Mouse (Mus musculus): Measurements from ENCODE around the gene Atp13a3.
"Not testable (repeated sequence)": the region's sequence is repeated elsewhere in the genome, so short reads cannot be mapped to it uniquely, and the experiment has no call there.

Atp13a3 gene

DNA sequence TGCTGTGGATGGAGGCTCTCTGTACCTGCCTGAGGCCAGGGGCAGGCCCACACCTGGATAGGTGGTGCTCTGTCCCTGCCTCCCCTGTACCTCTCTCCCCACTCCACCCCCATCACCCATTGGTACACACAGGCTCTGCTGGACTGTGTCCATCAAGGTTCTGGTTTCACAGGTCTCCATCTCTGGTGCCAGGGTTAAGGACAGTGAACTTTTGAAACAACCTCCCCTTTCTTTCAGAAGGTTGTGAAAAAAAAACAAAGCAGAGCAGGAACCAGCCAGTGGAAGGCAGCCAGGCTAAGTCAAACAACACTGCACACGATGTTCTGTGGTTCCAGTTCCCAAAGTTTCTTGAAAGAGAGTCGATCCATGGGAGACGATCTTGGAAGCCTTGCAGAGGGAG, 6.9 kb upstream of the Atp13a3 start:
- no peak for DNase-seq (ENCODE audit: low spot score)

DNA sequence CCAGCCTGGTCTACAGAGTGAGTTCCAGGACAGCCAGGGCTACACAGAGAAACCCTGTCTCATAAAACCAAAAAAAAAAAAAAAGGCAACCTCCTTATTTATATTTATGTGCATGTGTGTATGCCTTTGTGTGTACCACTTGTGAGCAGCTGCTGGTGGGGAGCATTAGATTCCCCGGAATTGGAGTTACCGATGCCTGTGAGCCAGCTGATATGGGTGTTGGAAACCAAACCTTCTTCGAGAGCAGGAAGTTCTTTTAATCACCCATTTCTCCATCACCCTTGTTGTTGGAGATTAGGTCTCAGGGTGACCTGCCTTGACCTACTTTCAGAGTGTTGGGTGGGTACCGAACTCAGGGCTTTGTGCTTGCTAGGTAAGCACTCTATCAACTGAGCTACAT, 5.1 kb upstream of the Atp13a3 start:
- DNase-seq (ENCODE audit: low spot score) = no peak

DNA sequence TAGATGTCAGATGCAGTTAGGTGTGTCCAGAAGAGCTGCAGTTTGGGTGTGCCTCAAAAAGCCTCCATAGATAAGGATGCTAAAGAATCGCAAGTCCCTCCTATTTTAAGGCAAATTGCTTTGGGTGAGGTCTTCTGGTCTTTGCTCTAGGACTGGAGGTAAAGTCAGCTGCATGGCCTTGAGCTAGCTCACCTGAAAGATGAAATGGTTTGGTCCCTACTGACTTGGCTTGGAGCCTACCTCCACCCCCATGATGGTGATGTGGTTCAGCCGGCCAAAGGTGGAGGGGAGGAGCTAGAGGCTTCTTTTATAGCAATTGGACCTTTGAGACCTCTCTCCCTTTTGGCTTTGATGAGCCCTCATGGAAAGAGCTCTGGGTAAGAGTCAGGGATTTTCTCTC, 1.7 kb upstream of the Atp13a3 start:
- DNase-seq (ENCODE audit: low spot score) = peak; percentile 13

DNA sequence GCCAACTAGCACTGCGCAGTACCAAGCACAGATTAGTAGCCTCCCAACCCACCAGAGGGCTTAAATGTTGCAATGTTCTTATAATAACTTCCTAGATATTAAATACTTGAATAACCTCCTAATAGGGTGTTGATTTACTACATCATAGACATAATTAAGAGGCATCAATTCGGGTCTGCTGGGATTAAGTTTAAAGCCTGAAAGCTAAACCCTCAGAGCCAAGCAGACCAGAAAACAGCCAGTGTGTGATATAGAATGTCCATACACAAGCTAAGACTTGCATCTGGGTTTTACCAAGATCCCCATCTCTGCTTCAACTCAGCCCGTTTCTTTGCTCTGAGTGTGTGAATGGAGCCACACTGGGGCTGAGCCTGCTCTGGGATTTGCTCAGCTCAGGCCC, 2.2 kb downstream of the Atp13a3 start:
- DNase-seq (ENCODE audit: low spot score) = no peak

DNA sequence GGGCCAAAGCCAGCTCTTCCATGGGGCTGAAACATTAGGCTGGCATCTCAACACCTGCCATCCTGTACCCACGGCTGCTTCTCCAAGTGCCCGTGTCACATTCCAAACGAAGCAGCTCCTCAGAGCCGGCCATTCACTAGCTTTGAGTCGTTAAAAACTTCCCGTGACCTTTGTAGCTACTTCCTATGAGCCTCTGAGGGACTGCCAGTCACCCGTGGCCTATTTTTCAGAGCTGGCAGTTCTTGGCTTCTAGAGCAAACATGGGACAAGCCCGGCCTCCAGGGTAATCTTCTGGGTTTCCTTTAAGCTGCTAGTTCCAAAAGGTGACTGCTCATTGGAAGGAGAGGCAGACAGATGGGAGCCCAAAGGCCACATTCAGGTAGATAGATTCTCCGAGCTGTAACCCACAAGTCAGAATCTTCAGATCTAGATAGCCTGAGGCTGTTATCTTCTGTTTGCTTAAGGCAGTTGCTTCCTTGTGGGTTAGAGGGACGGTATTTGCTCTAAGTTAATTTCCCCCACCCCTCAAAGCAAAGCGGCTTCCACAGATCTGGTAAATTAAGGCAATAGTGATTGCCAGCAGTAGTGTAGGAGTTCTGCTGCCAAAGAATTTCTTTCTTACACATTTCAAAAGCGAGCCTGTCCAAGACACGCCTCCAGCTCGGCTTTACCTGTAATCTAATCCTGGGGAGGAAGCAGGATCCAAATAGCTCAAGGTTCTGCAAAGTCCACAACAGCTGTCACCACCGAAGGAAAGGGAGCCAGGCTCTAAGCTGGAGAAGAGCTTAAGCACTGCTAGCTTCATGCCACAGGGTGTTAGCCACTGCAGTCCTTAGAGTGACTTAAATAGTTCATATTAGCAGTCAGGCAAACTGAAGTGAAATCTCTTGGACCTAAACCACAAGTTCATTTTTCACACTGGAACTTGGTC, 8.4 kb downstream of the Atp13a3 start:
- peak; percentile 61 for DNase-seq (ENCODE audit: low spot score)

DNA sequence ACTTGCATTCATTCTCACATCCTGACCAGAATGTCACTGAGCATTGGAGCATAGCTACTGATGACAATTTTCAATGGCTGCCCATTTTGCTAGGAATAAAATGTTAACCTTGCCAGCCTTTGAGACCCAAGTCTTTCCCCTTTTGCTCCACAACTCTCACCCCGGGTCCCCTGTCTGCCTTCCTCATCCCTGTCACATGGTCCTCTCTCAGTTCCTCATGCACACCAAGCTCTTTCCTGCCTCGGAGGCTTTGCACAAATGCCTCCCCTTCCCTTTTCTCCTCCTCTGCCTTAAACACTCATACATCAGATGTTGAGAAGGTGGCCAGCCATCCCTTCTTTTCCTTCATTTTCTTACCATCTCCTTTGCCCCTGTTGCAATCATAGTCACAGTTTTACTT, 10.6 kb downstream of the Atp13a3 start:
- DNase-seq (ENCODE audit: low spot score) = no peak

DNA sequence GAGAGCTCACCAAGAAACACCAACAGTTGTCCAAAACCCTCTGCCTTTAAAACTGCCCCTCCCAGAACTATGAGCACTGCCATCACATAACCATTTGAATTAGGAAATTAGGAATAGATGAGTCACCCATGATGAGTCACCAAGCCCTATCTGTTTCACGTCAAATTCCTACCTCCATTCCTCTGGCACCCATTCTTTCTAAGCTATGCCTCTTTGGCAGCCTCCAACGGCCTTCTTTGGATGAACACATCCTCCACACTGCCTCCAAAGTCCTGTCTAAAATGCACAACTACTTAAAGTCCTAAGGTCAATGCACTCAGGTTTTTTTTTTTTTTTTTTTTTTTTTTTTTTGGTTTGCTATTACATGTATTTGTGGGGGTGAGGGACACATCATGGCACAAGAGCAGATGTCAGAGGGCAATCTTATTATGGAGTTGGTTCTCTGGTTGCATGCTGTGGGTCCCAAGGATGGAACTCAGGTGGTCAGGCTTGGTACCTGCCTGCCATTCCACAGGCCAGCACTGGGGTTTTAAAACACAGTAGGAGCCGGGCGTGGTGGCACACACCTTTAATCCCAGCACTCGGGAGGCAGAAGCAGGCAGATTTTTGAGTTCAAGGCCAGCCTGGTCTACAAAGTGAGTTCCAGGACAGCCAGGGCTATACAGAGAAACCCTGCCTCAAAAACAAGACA, 15.0 kb downstream of the Atp13a3 start:
- no peak for DNase-seq (ENCODE audit: low spot score)

DNA sequence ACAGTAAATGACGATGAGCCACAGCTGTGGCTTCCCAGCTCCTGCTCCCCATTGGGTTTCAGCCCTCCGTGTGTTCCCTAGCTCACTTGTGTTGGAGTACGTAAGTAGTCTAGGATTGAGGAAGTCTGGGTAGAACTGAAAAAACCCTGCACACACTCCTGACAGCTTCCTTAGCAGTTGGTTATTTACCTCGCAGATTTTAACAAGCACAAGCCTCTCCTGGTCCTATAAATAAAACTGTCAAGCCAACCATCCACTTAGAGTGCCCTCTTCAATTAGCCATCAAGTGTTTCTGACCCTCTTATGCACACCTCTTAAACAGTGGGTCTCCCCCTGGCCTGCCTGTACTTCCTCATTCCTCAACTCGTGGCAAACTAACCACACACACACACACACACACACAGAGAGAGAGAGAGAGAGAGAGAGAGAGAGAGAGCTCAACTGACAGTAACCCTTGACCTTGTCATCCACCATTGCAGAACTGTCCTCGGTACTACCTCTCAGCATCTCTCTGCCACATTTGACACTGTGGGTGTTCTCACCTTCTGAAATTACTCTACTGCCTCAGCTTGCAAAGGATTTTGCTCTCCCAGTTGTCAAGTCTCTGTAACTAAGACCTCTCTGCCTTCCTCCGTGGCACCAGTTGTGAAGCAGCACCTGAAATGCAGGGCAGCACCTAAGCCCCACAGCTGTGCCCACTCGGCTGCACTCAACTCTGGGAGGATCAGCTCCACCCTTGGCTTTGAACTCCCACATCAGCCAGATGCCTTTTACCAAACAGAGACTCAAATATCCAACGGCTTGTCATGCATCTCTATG, 15.7 kb downstream of the Atp13a3 start:
- DNase-seq (ENCODE audit: low spot score) = peak; percentile 35

DNA sequence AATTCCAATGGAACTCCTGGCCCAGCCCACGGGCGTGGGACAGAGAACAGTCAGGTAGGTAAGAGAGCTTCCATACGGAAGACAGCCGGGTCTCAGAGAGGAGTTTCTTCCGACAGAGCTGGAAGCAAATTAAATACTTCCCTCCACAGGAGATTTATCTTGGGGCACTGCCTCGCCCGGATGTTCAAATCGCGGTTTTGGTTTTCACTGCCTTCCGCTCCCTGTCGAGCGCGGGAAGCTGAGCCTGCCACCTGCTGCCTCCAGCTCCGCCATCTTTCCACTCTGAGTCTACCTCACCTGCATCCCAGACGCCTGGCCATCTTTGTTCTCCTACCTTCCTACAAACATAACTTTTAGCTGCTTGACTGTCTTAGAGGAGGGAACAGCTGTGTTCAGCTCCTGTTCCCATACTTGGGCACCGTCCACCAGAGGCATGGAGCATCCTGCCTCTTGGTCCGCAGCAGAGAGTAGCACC, 16.5 kb downstream of the Atp13a3 start:
- peak; percentile 20 for DNase-seq (ENCODE audit: low spot score)

DNA sequence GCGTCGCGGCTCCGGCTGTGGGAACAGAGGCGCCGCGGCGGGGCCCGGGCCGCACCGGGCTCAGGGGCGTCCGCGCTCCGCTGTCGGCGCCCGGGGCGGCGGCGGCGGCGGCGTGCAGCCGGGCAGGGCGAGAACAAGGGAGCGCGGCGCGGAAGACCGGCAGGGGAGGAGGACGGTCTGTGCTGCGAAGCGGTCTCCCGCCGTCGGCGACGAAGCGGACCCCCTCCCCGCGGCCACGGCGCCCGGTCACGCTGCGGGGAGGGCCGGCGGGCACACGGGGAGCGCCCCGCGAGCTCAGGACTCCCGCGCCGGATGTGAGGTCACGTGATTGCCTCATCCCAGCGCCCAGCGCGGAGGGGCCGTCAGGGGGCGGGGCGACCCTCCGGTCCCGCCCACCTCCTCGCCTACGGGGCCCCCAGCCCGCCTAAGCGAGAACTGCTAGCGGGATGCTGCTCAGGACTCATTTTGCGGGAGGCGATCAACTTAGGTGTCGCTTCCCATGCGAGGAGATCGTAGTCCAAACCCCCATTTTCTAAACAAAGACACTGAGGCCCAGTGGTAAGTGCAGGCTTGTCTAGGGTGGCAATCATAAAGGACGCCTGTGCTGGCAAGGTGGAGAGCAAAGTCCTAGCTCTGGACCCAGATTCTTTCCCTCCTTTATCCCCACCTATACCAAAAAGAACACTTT, 17.1 kb downstream of the Atp13a3 start:
- peak; percentile 89 for DNase-seq (ENCODE audit: low spot score)

DNA sequence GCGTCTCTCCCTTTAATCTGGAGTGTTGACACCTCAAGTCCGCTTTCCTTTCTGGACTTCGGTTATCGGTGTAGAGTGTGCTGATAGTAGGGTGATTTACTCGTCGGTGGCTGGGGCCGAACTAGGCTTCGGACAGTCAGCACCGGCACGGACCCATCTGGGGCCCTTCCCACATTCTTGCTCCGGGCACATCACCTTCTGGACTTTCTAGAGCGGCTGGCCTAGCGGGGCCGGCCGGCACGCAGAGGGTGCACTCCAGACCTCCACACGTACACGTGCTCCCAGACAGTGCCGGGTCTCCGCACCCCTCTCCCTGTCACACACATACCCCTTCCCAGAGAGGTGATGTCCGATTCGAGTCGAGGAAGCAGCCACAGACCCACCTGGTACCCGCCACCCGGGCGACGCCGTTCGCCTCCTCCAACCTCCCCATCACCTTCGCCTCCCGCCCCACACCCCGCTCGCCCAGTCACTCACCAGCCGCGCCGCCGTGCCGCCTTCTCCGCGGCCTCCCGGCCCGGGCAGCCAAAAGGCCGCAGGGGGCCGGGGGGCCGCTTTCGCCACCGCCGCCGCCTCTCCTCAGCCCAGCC, 17.8 kb downstream of the Atp13a3 start:
- DNase-seq (ENCODE audit: low spot score) = peak; percentile 42

DNA sequence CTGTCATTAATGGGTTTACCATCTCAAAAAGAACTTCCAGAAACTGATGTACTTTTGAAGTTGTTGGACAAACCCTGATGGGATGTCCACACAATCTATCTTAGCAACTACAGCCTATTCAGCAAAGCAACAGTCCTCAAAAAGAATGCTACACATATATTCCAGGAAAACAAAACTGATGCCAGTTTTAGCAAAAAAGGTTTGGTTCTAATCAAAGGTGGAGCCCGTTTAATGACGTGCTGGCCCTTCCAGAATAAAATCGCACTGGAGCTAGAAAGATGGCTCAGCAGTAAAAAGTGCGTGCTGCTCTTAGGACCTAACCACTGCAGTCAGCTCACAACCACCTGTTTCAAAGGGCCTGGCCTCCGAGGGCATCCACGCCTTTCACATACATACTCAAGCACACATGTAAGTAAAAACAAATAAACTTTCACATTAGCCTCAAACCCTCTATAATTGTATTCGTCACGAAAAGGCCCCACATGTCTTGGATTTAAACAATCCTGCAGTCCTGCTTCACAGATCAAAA, 18.8 kb downstream of the Atp13a3 start:
- DNase-seq (ENCODE audit: low spot score) = no peak

DNA sequence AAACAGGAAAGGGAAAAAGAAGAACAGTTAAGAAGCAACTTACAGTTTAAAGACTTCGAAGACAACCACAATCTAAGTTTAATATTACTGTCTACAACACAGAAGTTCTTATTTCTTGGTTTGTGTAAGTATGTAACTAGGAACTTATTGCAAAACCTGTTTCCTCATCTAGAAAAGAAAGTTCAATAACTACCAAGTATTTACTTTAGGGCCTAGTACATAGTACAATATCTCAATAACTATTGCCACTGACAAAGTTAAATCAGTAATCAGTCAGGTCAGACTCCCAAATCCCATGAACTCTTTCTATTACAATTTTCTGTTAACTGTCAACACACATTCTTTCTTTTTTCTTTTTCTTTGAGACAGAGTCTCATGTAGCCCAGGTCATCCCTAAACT, 20.2 kb downstream of the Atp13a3 start:
- no peak for DNase-seq (ENCODE audit: low spot score)

DNA sequence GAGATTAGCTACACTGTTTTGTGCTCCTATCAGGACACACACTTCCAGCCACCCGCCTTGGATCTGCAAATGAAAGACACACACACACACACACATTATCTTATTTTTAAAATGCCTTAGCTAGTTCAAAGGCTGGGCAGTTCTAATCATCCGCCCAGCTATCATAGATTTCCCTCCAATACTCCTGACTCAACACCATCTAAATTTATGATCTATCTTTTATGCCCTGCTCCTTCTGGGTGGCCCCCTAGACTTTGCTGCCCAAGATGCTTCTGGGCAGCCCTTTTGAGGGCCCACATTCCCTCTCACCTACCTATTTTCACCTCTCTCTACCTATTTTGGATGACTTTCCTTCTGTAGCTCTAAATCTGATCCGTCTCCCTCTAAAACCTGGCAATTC, 29.5 kb downstream of the Atp13a3 start:
- no peak for DNase-seq (ENCODE audit: low spot score)

DNA sequence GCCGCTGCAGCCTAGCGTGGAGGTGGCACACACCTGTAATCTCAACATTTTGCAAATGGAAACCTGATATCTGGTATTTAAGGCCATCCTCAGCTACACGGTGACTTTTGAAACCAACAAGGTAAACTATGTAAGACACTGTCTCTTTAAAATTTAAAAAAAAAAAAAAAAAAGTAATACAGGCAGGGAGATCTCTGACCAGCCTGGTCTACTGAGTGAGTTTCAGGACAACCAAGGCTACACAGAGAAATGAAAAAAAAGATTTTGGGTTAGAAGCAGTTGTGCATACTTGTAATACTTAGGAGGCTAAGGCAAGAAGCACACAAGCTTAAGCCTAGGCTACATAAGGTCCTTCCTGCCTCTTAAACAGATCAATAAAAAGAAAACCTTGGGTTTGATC, 30.8 kb downstream of the Atp13a3 start:
- no peak for DNase-seq (ENCODE audit: low spot score)

DNA sequence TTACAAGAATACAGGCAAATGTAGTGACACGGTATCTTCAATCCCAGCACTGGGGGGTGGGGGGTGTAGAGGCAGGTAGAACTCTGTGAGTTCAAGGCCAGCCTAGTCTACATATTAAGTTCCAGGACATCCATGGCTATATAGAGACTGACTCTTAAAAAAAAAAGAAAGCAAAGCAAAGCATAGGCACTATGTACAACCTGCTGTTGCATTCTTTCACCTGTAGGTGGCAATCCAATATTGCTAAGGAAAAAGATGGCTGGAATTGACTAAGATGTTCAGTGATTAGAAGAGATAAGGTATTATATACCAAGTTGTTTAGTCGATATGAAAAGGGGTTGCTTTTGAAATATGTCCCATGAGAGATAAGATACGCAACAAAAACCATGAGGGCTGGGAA, 31.5 kb downstream of the Atp13a3 start:
- peak; percentile 22 for DNase-seq (ENCODE audit: low spot score)

DNA sequence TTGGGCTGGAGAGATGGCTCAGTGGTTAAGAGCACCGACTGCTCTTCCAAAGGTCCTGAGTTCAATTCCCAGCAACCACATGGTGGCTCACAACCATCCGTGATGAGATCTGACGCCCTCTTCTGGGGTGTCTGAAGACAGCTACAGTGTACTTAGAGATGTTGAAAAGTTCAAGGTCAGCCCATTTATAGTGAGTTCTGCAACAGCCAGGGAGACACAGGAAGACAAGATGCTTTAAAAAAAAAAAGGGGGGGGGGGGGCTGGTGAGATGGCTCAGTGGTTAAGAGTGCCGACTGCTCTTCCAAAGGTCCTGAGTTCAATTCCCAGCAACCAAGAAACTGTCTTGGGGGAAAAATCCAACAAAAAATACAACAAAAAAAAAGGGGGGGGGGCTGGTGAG, 32.5 kb downstream of the Atp13a3 start:
- not testable (repeated sequence) for DNase-seq (ENCODE audit: low spot score)

DNA sequence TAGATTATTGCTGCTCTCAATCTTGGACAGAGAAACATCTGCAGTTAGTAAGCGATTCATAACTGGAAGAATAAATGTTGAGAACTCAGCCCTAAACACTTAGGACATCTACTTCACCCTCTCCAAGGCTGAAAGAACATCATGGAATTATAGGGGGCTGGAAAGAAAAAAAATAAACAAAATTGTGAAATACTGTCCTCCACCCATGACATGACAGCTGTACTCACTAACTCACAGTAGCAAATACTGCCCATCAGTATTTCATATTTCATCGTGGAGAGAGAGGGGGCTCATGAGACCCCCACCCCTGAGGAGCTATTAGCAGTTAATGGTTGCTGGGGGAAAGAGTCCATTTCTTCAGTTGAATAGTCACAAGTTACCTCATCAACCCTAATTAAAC, 38.4 kb downstream of the Atp13a3 start:
- no peak for DNase-seq (ENCODE audit: low spot score)

DNA sequence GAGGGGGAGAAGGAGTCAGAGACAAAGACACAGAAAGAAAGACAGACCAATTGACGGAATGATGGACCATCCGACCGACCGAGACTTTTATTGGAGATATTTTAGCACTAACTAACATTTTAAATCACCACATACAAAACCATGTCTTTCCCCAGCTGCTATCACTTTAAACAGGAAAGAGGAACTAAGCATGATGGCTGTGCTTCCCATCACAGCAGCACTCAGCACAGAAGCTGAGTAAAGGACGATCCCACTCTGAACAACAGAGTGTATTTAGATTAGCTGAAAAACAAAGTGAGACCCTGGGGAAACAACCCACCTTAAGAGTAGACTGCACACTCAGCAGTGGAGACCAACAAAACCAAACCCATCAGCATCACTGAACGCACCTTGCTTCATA, 41.2 kb downstream of the Atp13a3 start:
- no peak for DNase-seq (ENCODE audit: low spot score)

DNA sequence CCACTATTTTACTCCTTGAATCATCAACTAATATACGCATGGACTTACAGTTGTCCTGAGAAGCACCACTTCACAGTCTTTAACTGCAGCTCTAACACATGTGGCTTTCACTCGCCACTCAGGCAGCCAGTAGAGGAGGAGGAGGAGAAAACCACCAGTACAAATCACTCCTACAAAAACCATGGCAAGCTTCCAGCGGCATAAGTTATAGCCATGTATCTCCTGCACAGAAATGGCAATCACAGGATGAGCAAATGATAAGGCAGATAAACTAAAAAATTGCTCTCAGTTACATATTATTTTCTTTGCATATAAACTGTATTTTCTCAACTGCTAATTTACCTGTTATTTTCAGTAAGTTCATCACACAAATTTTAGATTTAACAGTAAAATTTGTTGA, 43.2 kb downstream of the Atp13a3 start:
- no peak for DNase-seq (ENCODE audit: low spot score)

DNA sequence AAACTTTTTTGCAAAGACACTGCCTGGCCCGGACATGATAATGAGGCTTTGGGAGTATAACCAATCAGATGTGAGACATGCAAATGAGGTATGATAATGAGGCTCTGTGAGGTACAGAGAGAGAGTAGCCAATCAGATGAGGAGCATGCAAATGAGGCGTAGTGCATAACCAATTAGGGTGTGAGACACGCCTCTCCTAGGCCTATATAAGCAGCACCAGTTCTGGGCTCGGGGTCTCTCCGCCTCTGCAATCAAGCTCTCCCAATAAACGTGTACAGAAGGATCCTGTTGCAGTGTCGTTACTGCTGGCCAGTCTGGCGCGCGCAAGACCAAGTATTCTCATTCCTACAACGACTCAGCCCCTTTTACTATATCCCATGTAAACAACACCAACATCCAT, 52.3 kb downstream of the Atp13a3 start:
- DNase-seq (ENCODE audit: low spot score) = not testable (repeated sequence)
